Mouse (Mus musculus) thymus, adult 2 months (tissue): ENCODE data around the gene Slc25a30. TPM values are rescaled to one million over a fixed set of nuclear protein-coding genes. Genes with fewer than 3 reads are reported as not detected.
"Not testable (repeated sequence)": the region's sequence is repeated elsewhere in the genome, so short reads cannot be mapped to it uniquely, and the experiment has no call there.

Experiments used
- DNase-seq: peaks from one replicate; pipeline ENCODE4 v3.0.0; 2021
- H3K27ac ChIP-seq: fragments of 200-500 bp; 2 replicates; pipeline ENCODE4 v1.5.1; 2012; ENCODE audit warnings: low read length, control low read depth; ENCODE audit not compliant: control insufficient read depth, insufficient read depth
- H3K27me3 ChIP-seq: fragments of 200-500 bp; 2 replicates; pipeline ENCODE4 v1.6.1; 2012; ENCODE audit warnings: mild to moderate bottlenecking, low read length, moderate library complexity, mixed read lengths; ENCODE audit not compliant: control insufficient read depth, insufficient read depth
- H3K36me3 ChIP-seq: fragments of 200-500 bp; 2 replicates; pipeline ENCODE4 v1.6.1; 2012; ENCODE audit warnings: mild to moderate bottlenecking, low read length, moderate library complexity; ENCODE audit not compliant: control insufficient read depth, insufficient read depth
- H3K4me1 ChIP-seq: fragments of 200-500 bp; replicated peaks from 2 replicates; pipeline ENCODE4 v1.6.1; 2012; ENCODE audit warnings: low read length; ENCODE audit not compliant: control insufficient read depth, insufficient read depth
- H3K4me3 ChIP-seq: fragments of 200-500 bp; 2 replicates; pipeline ENCODE4 v1.5.1; 2012; ENCODE audit warnings: mild to moderate bottlenecking, low read length, control low read depth, moderate library complexity; ENCODE audit not compliant: control insufficient read depth, insufficient read depth
- CTCF ChIP-seq: fragments of 200-500 bp; IDR thresholded peaks from 2 replicates; pipeline ENCODE4 v1.5.1; 2012; ENCODE audit warnings: mild to moderate bottlenecking, control low read depth, low read length, moderate library complexity, borderline replicate concordance; ENCODE audit not compliant: control insufficient read depth, poor library complexity, insufficient read depth; ENCODE audit errors: extremely low read depth
- POLR2A ChIP-seq: fragments of 200-500 bp; IDR thresholded peaks from 2 replicates; pipeline ENCODE4 v1.6.1; 2012; ENCODE audit warnings: mild to moderate bottlenecking, low read length, control low read depth, moderate library complexity; ENCODE audit not compliant: control insufficient read depth, poor library complexity, insufficient read depth; ENCODE audit errors: extremely low read depth
- WGBS: fragments of 180-500 bp; shearing (Covaris S2); methylation state at CpG from one replicate; pipeline ENCODE4 v1.1.7; 2018; 5-methylcytosine and 5-hydroxymethylcytosine counted together
- polyA plus RNA-seq: library from polyadenylated mRNA; depleted of rRNA; stranded (reverse); fragments of >200 nt; gene quantifications from 2 replicates; pipeline ENCODE4 v1.2.3, GENCODE M21; 2012

The Slc25a30 gene
- polyA plus RNA-seq, 1 experiment = 10.9 TPM

DNA sequence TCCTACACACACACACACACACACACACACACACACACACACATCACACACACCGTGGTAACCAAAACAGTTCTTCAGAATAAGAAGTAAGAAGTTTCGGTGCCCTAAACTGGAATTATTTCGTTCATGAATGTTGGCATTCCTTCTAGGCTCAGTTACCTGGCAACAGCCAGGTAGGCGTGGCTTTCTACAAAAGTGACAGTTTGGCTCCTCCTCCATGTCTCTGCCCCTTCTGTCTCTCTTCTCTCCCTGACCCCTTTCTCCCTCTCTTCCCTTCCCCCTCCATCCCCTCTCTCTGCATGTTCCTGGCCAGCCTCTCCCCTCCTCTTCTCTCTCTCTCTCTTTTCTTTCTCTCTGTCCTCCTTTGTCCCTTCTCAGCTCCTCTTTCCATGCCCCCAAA, 46.1 kb upstream of the Slc25a30 start:
- DNase-seq = no peak
- no peaks in the 10 kb centered on the region for H3K36me3 ChIP-seq
- 86% methylated on average over 4 of the region's 4 CpGs for WGBS
- TF ChIP-seq CTCF = no peak
- no peak for TF ChIP-seq POLR2A
- H3K4me3 ChIP-seq = no peak overlapping the region
- no peak overlapping the region for H3K27ac ChIP-seq
- no peaks in the 10 kb centered on the region for H3K27me3 ChIP-seq
- H3K4me1 ChIP-seq = peaks cover 33% of the 10 kb centered on the region

DNA sequence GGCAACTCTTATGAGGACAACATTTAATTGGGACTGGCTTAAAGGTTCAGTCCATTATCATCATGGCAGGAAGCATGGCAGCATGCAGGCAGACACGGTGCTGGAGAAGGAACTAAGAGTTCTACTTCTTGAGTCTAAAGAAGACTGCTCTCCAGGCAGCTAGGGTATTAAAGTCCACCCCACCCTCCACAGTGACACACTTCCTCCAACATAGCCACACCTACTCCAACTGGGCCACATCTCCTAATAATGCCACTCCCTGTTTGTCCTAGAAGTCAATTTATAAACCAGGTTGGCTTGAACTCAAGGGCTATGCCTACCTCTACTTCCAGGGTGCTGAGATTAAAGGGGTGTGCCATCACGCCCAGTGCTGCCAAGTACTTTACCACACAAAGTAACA, 45.2 kb upstream of the Slc25a30 start:
- TF ChIP-seq POLR2A = no peak
- H3K4me3 ChIP-seq = no peak overlapping the region
- H3K36me3 ChIP-seq = no peaks in the 10 kb centered on the region
- H3K27ac ChIP-seq = no peak overlapping the region
- peaks cover 32% of the 10 kb centered on the region for H3K4me1 ChIP-seq
- no peak for DNase-seq
- no peaks in the 10 kb centered on the region for H3K27me3 ChIP-seq
- 60% methylated on average over 2 of the region's 2 CpGs for WGBS

DNA sequence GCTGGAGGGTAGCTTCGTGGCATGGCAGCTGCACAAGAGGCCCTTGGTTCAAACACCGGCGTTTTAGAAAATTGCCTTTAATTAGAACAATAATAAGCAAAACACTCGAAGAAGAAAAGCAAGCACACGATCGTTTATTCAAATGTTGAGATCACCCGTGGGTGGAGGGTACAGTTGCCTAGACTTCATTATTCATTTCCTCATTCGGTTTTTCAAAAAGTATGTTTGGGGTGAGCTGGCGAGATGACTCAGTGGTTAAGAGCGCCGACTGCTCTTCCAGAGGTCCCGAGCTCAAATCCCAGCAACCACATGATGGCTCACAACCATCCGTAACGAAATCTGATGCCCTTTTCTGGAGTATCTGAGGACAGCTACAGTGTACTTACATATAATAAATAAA, 43.0 kb upstream of the Slc25a30 start:
- not testable (repeated sequence) for H3K27me3 ChIP-seq, DNase-seq, H3K36me3 ChIP-seq, H3K4me3 ChIP-seq, H3K27ac ChIP-seq
- H3K4me1 ChIP-seq = peaks cover 22% of the 10 kb centered on the region
- WGBS = 47% methylated on average over 14 of the region's 14 CpGs

DNA sequence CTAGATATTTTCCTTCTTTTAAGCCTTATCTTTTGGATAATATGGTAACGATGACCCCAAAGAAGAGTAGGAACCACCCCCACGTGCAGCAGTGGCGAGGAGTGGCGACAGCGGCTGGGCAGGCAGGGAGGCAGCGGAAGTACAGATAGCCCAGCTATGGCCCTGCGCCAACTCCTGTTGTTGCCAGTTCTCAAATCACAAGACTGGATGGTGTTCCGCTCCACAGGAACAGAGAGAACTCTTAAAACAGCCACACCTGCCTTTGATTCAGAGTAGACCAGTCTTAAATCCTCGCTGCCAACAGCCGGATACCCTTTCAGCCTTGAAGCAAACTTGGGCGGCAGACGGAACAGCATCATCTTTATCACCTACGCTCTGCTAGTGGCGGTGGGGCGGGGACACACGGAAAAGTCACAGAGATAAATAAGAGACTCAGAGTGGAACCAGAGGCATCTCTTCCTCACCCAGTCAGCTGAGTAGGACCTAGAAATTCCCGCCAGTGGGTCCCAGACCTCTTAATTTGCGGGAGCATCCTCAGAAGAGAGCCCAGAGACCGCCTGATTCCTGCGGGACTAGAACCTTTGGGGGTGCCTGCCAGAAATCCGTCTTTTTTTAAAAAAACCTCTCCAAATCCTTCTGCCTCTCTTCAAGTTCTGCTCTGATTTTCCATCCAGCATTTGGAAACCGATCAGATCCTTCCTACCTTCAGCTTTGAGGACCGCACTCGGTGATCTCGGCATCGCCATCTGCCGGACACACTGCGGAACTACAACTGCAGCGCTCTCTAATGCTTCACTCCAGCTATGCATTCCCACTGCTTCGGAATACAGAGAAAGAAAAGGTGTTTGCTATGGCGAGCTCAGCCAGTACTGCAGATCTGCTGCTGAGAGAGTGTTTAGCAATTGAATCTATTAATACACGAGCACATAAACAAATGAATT, 42.3 kb upstream of the Slc25a30 start:
- H3K27ac ChIP-seq = no peak overlapping the region
- 10% methylated on average over 32 of the region's 32 CpGs for WGBS
- DNase-seq = peak; percentile 79
- no peak overlapping the region for H3K4me3 ChIP-seq
- TF ChIP-seq POLR2A (no peak), CTCF (peak; percentile 85)
- H3K27me3 ChIP-seq = no peaks in the 10 kb centered on the region
- H3K36me3 ChIP-seq = no peaks in the 10 kb centered on the region
- peaks cover 18% of the 10 kb centered on the region for H3K4me1 ChIP-seq

DNA sequence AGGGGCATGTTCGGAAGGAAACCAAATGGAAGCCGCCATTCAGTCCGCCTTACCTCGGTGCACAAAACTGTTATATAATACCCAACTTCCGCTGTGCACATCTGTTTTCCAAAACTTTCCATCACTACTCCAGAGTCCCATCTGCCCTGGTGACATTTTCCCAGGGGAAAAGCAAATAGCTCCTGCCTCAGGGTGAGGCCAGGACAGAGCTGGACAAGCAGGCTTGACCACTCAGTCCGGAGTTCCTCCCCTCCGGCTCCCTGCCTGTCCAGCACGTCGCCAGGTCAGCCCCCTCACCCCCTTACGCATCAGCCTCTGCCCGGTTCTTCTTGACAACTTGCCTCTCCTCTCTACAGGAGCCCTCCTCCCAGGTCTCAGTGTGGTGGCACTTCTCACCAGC, 41.4 kb upstream of the Slc25a30 start:
- peaks cover 10% of the 10 kb centered on the region for H3K4me1 ChIP-seq
- no peaks in the 10 kb centered on the region for H3K36me3 ChIP-seq
- WGBS = 86% methylated on average over 11 of the region's 11 CpGs
- no peak for DNase-seq
- no peak overlapping the region for H3K4me3 ChIP-seq
- H3K27ac ChIP-seq = no peak overlapping the region
- TF ChIP-seq POLR2A (no peak), CTCF (no peak)
- H3K27me3 ChIP-seq = no peaks in the 10 kb centered on the region

DNA sequence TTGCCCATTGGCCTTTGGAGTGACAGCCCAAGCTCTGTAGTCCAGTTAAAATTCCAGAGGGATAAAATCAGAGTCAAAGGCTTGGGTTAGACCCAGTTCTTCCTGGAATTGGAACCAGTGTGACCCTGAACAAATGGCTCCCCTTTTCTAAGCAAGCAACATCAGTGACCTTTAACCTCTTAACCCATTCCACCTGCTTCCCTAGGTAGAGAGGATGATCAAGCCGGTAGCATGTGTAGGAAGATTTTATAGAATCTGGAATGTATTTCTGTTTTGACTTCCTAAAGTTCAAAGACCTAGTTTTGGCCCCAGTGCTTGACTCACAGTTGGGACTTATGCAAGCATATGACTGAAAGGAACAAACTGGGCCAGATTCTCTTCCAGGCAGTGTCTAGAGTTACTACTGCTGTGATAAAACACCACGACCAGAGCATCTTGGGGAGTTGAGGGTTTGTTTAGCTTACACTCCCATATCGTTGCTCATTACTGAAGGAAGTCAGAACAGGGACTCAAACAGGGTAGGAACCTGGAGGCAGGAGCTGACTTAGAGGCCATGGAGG, 40.1 kb upstream of the Slc25a30 start:
- H3K36me3 ChIP-seq = no peaks in the 10 kb centered on the region
- 78% methylated on average over 3 of the region's 3 CpGs for WGBS
- peaks cover 7% of the 10 kb centered on the region for H3K4me1 ChIP-seq
- TF ChIP-seq POLR2A (no peak), CTCF (no peak)
- no peak overlapping the region for H3K4me3 ChIP-seq
- no peak overlapping the region for H3K27ac ChIP-seq
- DNase-seq = no peak
- no peaks in the 10 kb centered on the region for H3K27me3 ChIP-seq
